Mouse (Mus musculus): ENCODE data around the gene Osm. TPM values are rescaled to one million over a fixed set of nuclear protein-coding genes. Genes with fewer than 3 reads are reported as not detected.
A peak's percentile ranks its signal among the peaks of the same experiment; 100 is the strongest.

Osm gene
- total RNA-seq, 1 experiment from 2014 or later, result 22.8 TPM

GRCm38 (mm10) chr11:4256846-4257607, 20.8 kb downstream of the Osm start, which contains the start of gene Lif:
TSS of gene Lif (plus strand) at chr11:4257557.
- ATAC-seq (replicated peaks in 1 of 2; ENCODE audit: insufficient read depth in 1 of 2, low FRiP score in 2 of 2, low TSS enrichment in 1 of 2, low read depth in 1 of 2, poor library complexity in 2 of 2, severe bottlenecking in 2 of 2), result no peak

GRCm38 (mm10) chr11:4257756-4258155, 21.5 kb downstream of the Osm start:
- no peak for ATAC-seq (replicated peaks in 1 of 2; ENCODE audit: insufficient read depth in 1 of 2, low FRiP score in 2 of 2, low TSS enrichment in 1 of 2, low read depth in 1 of 2, poor library complexity in 2 of 2, severe bottlenecking in 2 of 2)

GRCm38 (mm10) chr11:4258657-4259082, 22.4 kb downstream of the Osm start:
- peak; percentile 63 to 68 for ATAC-seq (replicated peaks in 1 of 2; ENCODE audit: insufficient read depth in 1 of 2, low FRiP score in 2 of 2, low TSS enrichment in 1 of 2, low read depth in 1 of 2, poor library complexity in 2 of 2, severe bottlenecking in 2 of 2)

GRCm38 (mm10) chr11:4260463-4261187, 24.4 kb downstream of the Osm start:
- peak in 1 of 2 experiments; percentile 18; a peak in 1 of 4 replicates for ATAC-seq (replicated peaks in 1 of 2; ENCODE audit: insufficient read depth in 1 of 2, low FRiP score in 2 of 2, low TSS enrichment in 1 of 2, low read depth in 1 of 2, poor library complexity in 2 of 2, severe bottlenecking in 2 of 2)

GRCm38 (mm10) chr11:4261188-4261494, 24.9 kb downstream of the Osm start:
- peak; percentile 25 to 56 for ATAC-seq (replicated peaks in 1 of 2; ENCODE audit: insufficient read depth in 1 of 2, low FRiP score in 2 of 2, low TSS enrichment in 1 of 2, low read depth in 1 of 2, poor library complexity in 2 of 2, severe bottlenecking in 2 of 2)

- ATAC-seq (replicated peaks in 1 of 2; ENCODE audit: insufficient read depth in 1 of 2, low FRiP score in 2 of 2, low TSS enrichment in 1 of 2, low read depth in 1 of 2, poor library complexity in 2 of 2, severe bottlenecking in 2 of 2), result no peak
These were observed 25.7 kb downstream of the Osm start for GRCm38 (mm10) chr11:4261969-4262368.

GRCm38 (mm10) chr11:4262847-4263246, 26.6 kb downstream of the Osm start:
- peak in 1 of 2 experiments; percentile 19; a peak in 1 of 4 replicates for ATAC-seq (replicated peaks in 1 of 2; ENCODE audit: insufficient read depth in 1 of 2, low FRiP score in 2 of 2, low TSS enrichment in 1 of 2, low read depth in 1 of 2, poor library complexity in 2 of 2, severe bottlenecking in 2 of 2)

GRCm38 (mm10) chr11:4263296-4263695, 27.1 kb downstream of the Osm start:
- no peak for ATAC-seq (replicated peaks in 1 of 2; ENCODE audit: insufficient read depth in 1 of 2, low FRiP score in 2 of 2, low TSS enrichment in 1 of 2, low read depth in 1 of 2, poor library complexity in 2 of 2, severe bottlenecking in 2 of 2)

GRCm38 (mm10) chr11:4264066-4264465, 27.8 kb downstream of the Osm start:
- no peak for ATAC-seq (replicated peaks in 1 of 2; ENCODE audit: insufficient read depth in 1 of 2, low FRiP score in 2 of 2, low TSS enrichment in 1 of 2, low read depth in 1 of 2, poor library complexity in 2 of 2, severe bottlenecking in 2 of 2)

GRCm38 (mm10) chr11:4266271-4267201, 30.3 kb downstream of the Osm start:
- ATAC-seq (replicated peaks in 1 of 2; ENCODE audit: insufficient read depth in 1 of 2, low FRiP score in 2 of 2, low TSS enrichment in 1 of 2, low read depth in 1 of 2, poor library complexity in 2 of 2, severe bottlenecking in 2 of 2), result no peak

- no peak for ATAC-seq (replicated peaks in 1 of 2; ENCODE audit: insufficient read depth in 1 of 2, low FRiP score in 2 of 2, low TSS enrichment in 1 of 2, low read depth in 1 of 2, poor library complexity in 2 of 2, severe bottlenecking in 2 of 2)
These were observed 31.0 kb downstream of the Osm start for GRCm38 (mm10) chr11:4267202-4267578.

GRCm38 (mm10) chr11:4268500-4268899, 32.3 kb downstream of the Osm start:
- ATAC-seq (replicated peaks in 1 of 2; ENCODE audit: insufficient read depth in 1 of 2, low FRiP score in 2 of 2, low TSS enrichment in 1 of 2, low read depth in 1 of 2, poor library complexity in 2 of 2, severe bottlenecking in 2 of 2), result peak; percentile 10 to 40; a peak in 2 of 4 replicates

GRCm38 (mm10) chr11:4270744-4271459, 34.7 kb downstream of the Osm start:
- ATAC-seq (replicated peaks in 1 of 2; ENCODE audit: insufficient read depth in 1 of 2, low FRiP score in 2 of 2, low TSS enrichment in 1 of 2, low read depth in 1 of 2, poor library complexity in 2 of 2, severe bottlenecking in 2 of 2), result no peak

- ATAC-seq (replicated peaks in 1 of 2; ENCODE audit: insufficient read depth in 1 of 2, low FRiP score in 2 of 2, low TSS enrichment in 1 of 2, low read depth in 1 of 2, poor library complexity in 2 of 2, severe bottlenecking in 2 of 2), result no peak
These were observed 35.3 kb downstream of the Osm start for GRCm38 (mm10) chr11:4271544-4271943.

- ATAC-seq (replicated peaks in 1 of 2; ENCODE audit: insufficient read depth in 1 of 2, low FRiP score in 2 of 2, low TSS enrichment in 1 of 2, low read depth in 1 of 2, poor library complexity in 2 of 2, severe bottlenecking in 2 of 2), result 0 out of 4 replicates have a peak, but pooled peaks have one; percentile 22 to 27
These were observed 40.2 kb downstream of the Osm start for GRCm38 (mm10) chr11:4276411-4276861.

- ATAC-seq (replicated peaks in 1 of 2; ENCODE audit: insufficient read depth in 1 of 2, low FRiP score in 2 of 2, low TSS enrichment in 1 of 2, low read depth in 1 of 2, poor library complexity in 2 of 2, severe bottlenecking in 2 of 2), result no peak
These were observed 43.7 kb downstream of the Osm start for GRCm38 (mm10) chr11:4279909-4280308.

- no peak for ATAC-seq (replicated peaks in 1 of 2; ENCODE audit: insufficient read depth in 1 of 2, low FRiP score in 2 of 2, low TSS enrichment in 1 of 2, low read depth in 1 of 2, poor library complexity in 2 of 2, severe bottlenecking in 2 of 2)
These were observed 45.6 kb downstream of the Osm start for GRCm38 (mm10) chr11:4281852-4282251.
